Mouse (Mus musculus) heart, embryonic 13.5 days (tissue): ENCODE data around the gene Plekhb2. TPM values are rescaled to one million over a fixed set of nuclear protein-coding genes. Genes with fewer than 3 reads are reported as not detected.
A peak's percentile ranks its signal among the peaks of the same experiment; 100 is the strongest.

Source experiments
- ATAC-seq: fragments of 200-750 bp; cut with Nextera tagmentation; 2 replicates; pipeline ENCODE4 v1.8.0; 2017; ENCODE audit warnings: moderate TSS enrichment; ENCODE audit not compliant: insufficient number of reproducible peaks, low FRiP score, low TSS enrichment; ENCODE audit errors: extremely low read depth
- H3K27ac ChIP-seq: fragments of 300-500 bp; sonication (generic); replicated peaks from 2 replicates; pipeline ENCODE4 v1.5.1; 2015; ENCODE audit warnings: moderate library complexity, mild to moderate bottlenecking, inconsistent platforms
- H3K27me3 ChIP-seq: fragments of 300-500 bp; sonication (generic); replicated peaks from 2 replicates; pipeline ENCODE4 v1.6.1; 2015; ENCODE audit warnings: mild to moderate bottlenecking, inconsistent platforms
- H3K36me3 ChIP-seq: fragments of 300-500 bp; sonication (generic); 2 replicates; pipeline ENCODE4 v1.6.1; 2015; ENCODE audit warnings: mild to moderate bottlenecking, inconsistent platforms
- H3K4me1 ChIP-seq: fragments of 300-500 bp; sonication (generic); 2 replicates; pipeline ENCODE4 v1.6.1; 2015; ENCODE audit warnings: inconsistent platforms
- H3K4me2 ChIP-seq: fragments of 300-500 bp; sonication (generic); 2 replicates; pipeline ENCODE4 v1.6.1; 2015; ENCODE audit warnings: inconsistent platforms, mild to moderate bottlenecking, moderate library complexity
- H3K4me3 ChIP-seq: fragments of 300-500 bp; sonication (generic); 2 replicates; pipeline ENCODE4 v1.5.1; 2015; ENCODE audit warnings: moderate library complexity, mild to moderate bottlenecking, inconsistent platforms
- H3K9ac ChIP-seq: fragments of 300-500 bp; sonication (generic); 2 replicates; pipeline ENCODE4 v1.6.1; 2015; ENCODE audit warnings: inconsistent platforms, mild to moderate bottlenecking, moderate library complexity
- H3K9me3 ChIP-seq: fragments of 300-500 bp; sonication (generic); 2 replicates; pipeline ENCODE4 v1.6.1; 2016; ENCODE audit warnings: inconsistent platforms
- WGBS: fragments of 180-500 bp; shearing (Covaris S2); methylation state at CpG from one replicate; pipeline ENCODE4 v1.1.7; 2015; ENCODE audit warnings: mixed read lengths; 5-methylcytosine and 5-hydroxymethylcytosine counted together
- polyA plus RNA-seq: library from polyadenylated mRNA; unstranded; fragments of >200 nt; fragmentation: Nextera tagmentation; extraction: Ambion mirVana; gene quantifications from 2 replicates; pipeline ENCODE4 v1.2.1, GENCODE M21; 2015

Plekhb2 gene
- polyA plus RNA-seq, 1 experiment from 2014 or later = 56.3 TPM

DNA sequence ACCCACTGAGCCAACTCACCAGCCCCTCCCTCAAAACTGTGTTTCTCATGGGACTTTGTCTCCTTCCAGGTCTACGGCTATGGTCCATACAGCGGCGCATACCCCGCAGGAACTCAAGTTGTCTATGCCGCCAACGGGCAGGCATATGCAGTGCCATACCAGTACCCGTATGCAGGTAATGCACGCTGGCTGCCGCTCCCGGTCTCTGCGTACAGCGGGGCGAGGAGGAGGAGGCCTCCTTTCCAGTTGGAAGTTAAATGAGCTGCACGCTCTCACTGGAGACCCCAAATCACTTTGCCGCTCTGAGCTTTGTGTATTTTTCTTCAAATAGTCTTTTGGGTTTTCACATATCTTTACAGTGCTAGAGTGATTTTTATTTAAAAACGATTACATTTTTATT, 19.5 kb downstream of the Plekhb2 start:
- Histone ChIP-seq H3K4me3 (no peak overlapping the region), H3K27me3 (no peaks in the 10 kb centered on the region)
- no peak for ATAC-seq

DNA sequence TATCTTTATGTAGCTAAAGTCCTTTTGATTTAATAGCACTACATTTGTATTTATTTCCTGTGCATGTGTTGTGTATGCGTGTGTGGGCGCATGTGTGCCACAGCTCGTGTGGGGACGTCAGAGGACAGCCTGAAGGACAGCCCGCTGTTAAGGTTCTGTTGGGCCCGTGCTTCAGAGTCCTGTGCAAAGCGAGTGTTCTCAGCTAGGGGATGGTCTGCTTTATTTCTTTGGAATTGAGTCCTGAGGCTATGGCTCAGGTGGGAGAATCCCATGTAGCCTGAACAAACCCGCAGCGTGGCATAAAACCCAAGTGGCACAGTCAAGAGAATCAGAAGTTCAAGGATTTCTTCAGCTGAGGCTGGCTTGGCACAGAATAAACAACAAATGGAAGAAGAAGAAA, 21.4 kb downstream of the Plekhb2 start:
- H3K4me3 ChIP-seq = no peak overlapping the region
- H3K36me3 ChIP-seq = peaks cover 84% of the 10 kb centered on the region
- no peaks in the 10 kb centered on the region for H3K4me1 ChIP-seq
- no peaks in the 10 kb centered on the region for H3K27me3 ChIP-seq
- H3K9me3 ChIP-seq = no peaks in the 10 kb centered on the region
- 90% methylated on average over 9 of the region's 9 CpGs for WGBS
- H3K4me2 ChIP-seq = no peak overlapping the region
- no peak for ATAC-seq
- H3K9ac ChIP-seq = no peak overlapping the region
- no peak overlapping the region for H3K27ac ChIP-seq

More for the DNA sequence above, 19.5 kb downstream of the Plekhb2 start:
- Histone ChIP-seq H3K4me2 (no peak overlapping the region), H3K9ac (no peak overlapping the region), H3K27ac (no peak overlapping the region), H3K4me1 (peaks cover 6% of the 10 kb centered on the region), H3K9me3 (no peaks in the 10 kb centered on the region), H3K36me3 (peaks cover 77% of the 10 kb centered on the region)
- WGBS = 91% methylated on average over 16 of the region's 16 CpGs

DNA sequence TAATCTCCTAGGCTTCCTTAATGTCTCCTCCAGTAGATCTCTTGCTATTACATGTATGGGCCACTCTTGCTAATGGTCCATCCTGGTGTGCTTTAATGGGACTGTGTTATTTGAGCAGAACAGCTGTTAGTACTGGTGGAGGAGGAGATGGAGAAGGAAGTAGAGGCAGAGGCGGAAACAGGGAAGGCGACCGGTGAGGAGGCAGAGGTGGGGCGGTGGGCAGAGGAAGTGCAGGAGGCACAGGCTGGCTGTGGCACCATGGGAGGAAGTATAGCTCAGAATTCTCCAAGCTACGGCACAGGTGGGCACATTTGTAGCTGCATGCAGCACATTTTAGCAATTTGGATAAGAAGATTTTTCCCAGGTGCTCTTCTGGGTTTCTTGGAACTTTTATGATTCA, 23.8 kb downstream of the Plekhb2 start:
- no peaks in the 10 kb centered on the region for H3K27me3 ChIP-seq
- ATAC-seq = no peak
- H3K36me3 ChIP-seq = peaks cover 86% of the 10 kb centered on the region
- no peak overlapping the region for H3K9ac ChIP-seq
- no peaks in the 10 kb centered on the region for H3K9me3 ChIP-seq
- H3K27ac ChIP-seq = no peak overlapping the region
- H3K4me1 ChIP-seq = no peaks in the 10 kb centered on the region
- H3K4me3 ChIP-seq = no peak overlapping the region
- H3K4me2 ChIP-seq = no peak overlapping the region
- 79% methylated on average over 5 of the region's 5 CpGs for WGBS

DNA sequence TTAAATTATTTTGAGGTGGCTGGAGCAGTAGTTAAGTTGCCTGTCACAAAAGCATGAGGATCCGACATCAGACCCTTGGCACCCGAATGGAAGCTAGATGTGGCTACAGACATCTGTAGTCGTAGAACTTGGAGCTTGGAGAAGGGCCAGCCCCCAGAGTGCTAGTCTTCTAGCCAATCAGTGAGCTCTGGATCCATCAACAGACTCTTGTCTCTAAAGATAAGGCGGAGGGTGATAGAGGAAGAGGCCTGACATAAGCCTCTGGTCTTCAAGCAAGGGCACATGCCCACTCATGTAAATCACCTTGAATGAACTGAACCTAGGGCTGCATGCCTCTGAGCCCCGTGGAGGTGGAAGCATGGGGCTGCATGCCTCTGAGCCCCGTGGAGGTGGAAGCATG, 29.8 kb downstream of the Plekhb2 start:
- ATAC-seq = no peak
- 22% methylated on average over 6 of the region's 6 CpGs for WGBS
- H3K9ac ChIP-seq = no peak overlapping the region
- no peak overlapping the region for H3K4me2 ChIP-seq
- peaks cover 39% of the 10 kb centered on the region for H3K36me3 ChIP-seq
- 0 out of 2 replicates have a peak, but pooled peaks cover 8% of the 10 kb centered on the region for H3K9me3 ChIP-seq
- no peak overlapping the region for H3K27ac ChIP-seq
- no peak overlapping the region for H3K4me3 ChIP-seq
- no peaks in the 10 kb centered on the region for H3K27me3 ChIP-seq
- H3K4me1 ChIP-seq = peaks cover 20% of the 10 kb centered on the region

DNA sequence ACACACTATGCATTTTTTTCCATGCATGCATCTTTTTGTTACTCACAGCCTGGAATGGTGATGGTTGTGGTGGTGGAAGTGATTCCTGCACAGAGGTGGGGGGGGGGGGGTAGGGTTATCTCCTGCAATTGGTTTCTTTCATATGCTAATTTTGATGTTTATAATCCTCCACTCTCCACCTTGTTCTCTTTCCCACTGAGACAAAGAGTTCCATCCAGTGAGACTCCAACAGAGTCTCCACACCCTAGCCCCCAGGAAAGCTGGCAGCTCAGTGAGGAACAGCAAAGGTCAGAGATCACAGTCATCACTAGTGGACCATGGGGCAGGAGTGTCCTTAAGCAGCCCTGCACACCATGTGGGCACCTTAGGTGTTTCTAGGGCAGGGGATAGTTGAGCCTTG, 34.0 kb downstream of the Plekhb2 start:
- no peaks in the 10 kb centered on the region for H3K27me3 ChIP-seq
- no peak for ATAC-seq
- H3K9ac ChIP-seq = no peak overlapping the region
- 0 out of 2 replicates have a peak, but pooled peaks cover 8% of the 10 kb centered on the region for H3K9me3 ChIP-seq
- H3K4me2 ChIP-seq = no peak overlapping the region
- no peak overlapping the region for H3K4me3 ChIP-seq
- peaks cover 6% of the 10 kb centered on the region; the same call in 1 of the 2 replicates for H3K36me3 ChIP-seq
- H3K27ac ChIP-seq = no peak overlapping the region
- peaks cover 19% of the 10 kb centered on the region for H3K4me1 ChIP-seq

DNA sequence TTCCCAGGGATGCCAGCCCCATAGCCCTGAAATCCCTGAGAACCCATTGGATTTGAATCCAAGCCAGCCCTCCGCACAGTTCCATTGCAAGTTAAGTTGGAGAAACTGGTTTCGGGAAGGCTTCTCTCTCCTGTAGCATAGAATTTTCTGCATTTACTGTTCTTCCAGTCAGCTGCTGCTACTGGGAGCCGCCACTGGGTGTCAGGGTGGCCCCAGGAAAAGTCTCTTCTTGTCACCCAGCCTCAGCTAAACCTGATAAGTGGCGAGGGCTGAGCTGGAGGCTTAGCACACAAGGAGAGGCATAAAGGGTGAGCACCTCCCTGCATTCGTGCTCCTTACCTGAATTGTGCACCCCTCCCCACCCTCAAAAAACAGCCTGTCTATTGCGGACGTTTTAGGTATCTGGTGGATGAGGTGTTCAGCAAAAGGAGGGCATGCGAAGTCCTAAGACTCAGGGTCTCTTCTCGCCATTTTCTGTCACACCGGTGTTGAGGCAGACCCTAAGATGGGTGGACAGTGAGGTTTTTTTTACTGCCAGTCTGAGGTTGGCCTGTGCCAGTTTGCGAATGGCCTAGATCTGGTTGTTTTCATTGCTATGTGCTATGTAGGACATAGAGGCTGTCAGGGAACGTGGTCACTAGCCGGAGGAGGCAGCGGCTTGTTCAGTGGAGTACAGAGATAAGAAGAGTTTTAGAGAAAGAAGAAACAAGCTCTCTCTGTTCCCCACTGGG, 41.9 kb downstream of the Plekhb2 start:
- H3K27ac ChIP-seq = no peak overlapping the region
- H3K4me3 ChIP-seq = no peak overlapping the region
- H3K27me3 ChIP-seq = peaks cover 30% of the 10 kb centered on the region
- WGBS = 36% methylated on average over 14 of the region's 14 CpGs
- ATAC-seq = no peak
- no peaks in the 10 kb centered on the region for H3K9me3 ChIP-seq
- peaks cover 9% of the 10 kb centered on the region; the same call in 1 of the 2 replicates for H3K4me1 ChIP-seq
- 0 out of 2 replicates have a peak overlapping the region, but pooled peaks have one; percentile 19 for H3K9ac ChIP-seq
- H3K4me2 ChIP-seq = peak overlapping the region; percentile 2; the same call in 1 of the 2 replicates
- no peaks in the 10 kb centered on the region for H3K36me3 ChIP-seq

DNA sequence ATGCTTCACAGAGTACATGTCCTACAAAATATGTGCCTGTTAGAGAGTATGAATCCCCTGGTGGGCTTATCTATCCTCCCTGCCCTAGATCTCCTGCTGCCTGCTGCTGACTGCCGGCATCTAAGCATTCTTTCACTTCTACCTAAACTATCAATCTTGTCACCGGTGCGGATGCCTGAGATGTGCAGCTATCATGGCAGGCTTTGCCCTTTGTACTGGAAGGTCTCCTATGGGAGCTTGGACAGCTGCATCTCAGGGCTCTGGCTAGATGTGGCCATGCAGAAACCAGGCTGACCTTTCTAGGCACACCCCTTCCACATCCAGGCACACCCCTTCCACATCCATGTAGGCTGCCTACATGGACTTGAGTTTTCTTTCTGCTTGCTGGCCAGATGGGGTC, 42.7 kb downstream of the Plekhb2 start:
- no peak overlapping the region for H3K27ac ChIP-seq
- H3K9me3 ChIP-seq = no peaks in the 10 kb centered on the region
- no peak overlapping the region for H3K9ac ChIP-seq
- H3K4me2 ChIP-seq = no peak overlapping the region
- WGBS = 39% methylated on average over 3 of the region's 3 CpGs
- no peak overlapping the region for H3K4me3 ChIP-seq
- no peak for ATAC-seq
- H3K27me3 ChIP-seq = peaks cover 30% of the 10 kb centered on the region
- peaks cover 9% of the 10 kb centered on the region; the same call in 1 of the 2 replicates for H3K4me1 ChIP-seq
- H3K36me3 ChIP-seq = no peaks in the 10 kb centered on the region

DNA sequence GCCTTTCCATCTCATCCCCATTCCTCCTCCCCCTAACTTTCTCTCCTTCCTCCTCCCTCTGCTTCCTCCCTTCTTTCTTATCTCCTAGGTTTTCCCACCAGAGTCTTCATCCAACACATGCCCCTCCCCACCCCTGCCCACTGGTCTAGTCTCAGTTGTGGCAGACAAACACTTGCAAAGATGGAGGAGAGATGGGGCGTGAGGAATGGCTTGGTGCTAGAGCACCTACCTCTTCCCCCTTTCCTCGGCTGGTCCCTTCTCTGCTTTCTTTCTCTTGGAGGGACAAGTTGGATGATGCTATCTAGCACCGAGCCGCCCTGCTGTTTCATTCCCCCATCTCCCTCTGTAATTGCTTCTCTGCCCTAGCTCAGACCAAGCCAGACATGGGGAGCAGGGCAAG, 43.6 kb downstream of the Plekhb2 start:
- no peak overlapping the region for H3K4me2 ChIP-seq
- 79% methylated on average over 4 of the region's 4 CpGs for WGBS
- no peaks in the 10 kb centered on the region for H3K36me3 ChIP-seq
- no peak overlapping the region for H3K9ac ChIP-seq
- H3K27me3 ChIP-seq = peaks cover 30% of the 10 kb centered on the region
- H3K4me3 ChIP-seq = no peak overlapping the region
- no peak for ATAC-seq
- H3K27ac ChIP-seq = no peak overlapping the region
- H3K4me1 ChIP-seq = peaks cover 9% of the 10 kb centered on the region; the same call in 1 of the 2 replicates
- H3K9me3 ChIP-seq = no peaks in the 10 kb centered on the region

DNA sequence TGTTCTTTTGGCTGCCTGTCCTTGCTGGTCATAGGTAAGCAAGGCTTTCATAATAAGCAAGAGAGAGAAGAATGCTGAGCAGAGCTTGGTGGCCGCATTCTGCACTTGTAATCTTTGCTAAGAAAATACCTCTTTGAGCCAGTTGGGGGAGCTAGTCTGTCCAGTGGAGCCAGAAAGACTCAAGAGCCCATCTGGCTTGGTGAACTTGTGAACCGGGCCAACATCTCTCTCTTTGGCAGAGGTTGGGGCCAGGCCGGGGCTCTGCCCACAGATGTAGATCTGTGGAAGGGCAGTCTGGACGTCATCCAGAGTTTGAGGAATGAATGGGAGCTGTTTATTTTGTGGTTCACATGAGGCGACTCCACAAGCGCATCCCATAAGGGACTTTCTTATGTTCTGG, 44.1 kb downstream of the Plekhb2 start:
- no peak overlapping the region for H3K4me2 ChIP-seq
- H3K27ac ChIP-seq = no peak overlapping the region
- peaks cover 9% of the 10 kb centered on the region; the same call in 1 of the 2 replicates for H3K4me1 ChIP-seq
- no peak overlapping the region for H3K4me3 ChIP-seq
- H3K36me3 ChIP-seq = no peaks in the 10 kb centered on the region
- 63% methylated on average over 6 of the region's 6 CpGs for WGBS
- ATAC-seq = no peak
- H3K9me3 ChIP-seq = no peaks in the 10 kb centered on the region
- H3K27me3 ChIP-seq = peaks cover 30% of the 10 kb centered on the region
- H3K9ac ChIP-seq = no peak overlapping the region

DNA sequence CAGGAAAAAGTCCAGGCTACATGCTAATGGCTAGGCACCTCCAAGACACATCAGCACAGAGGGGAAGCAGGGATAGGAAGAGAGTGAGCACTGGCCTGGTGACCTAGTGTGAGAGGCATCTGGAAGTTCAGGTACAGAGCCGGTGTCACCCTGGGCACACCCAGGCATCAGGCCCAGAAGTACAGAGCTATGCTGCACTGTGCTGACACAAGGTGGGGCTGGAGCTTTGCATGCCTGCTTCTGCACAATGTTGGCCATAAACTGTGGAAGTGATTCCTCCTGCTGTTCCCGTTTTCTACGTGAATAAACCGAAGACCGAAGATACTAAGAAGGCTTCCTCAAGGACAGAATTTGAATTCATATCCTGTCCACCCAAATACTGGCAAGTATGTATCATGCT, 46.3 kb downstream of the Plekhb2 start:
- Histone ChIP-seq H3K36me3 (no peaks in the 10 kb centered on the region), H3K9ac (no peak overlapping the region), H3K4me3 (no peak overlapping the region), H3K9me3 (no peaks in the 10 kb centered on the region), H3K27ac (no peak overlapping the region), H3K27me3 (peaks cover 30% of the 10 kb centered on the region), H3K4me2 (no peak overlapping the region), H3K4me1 (peaks cover 9% of the 10 kb centered on the region; the same call in 1 of the 2 replicates)
- WGBS = 82% methylated on average over 5 of the region's 5 CpGs
- no peak for ATAC-seq

DNA sequence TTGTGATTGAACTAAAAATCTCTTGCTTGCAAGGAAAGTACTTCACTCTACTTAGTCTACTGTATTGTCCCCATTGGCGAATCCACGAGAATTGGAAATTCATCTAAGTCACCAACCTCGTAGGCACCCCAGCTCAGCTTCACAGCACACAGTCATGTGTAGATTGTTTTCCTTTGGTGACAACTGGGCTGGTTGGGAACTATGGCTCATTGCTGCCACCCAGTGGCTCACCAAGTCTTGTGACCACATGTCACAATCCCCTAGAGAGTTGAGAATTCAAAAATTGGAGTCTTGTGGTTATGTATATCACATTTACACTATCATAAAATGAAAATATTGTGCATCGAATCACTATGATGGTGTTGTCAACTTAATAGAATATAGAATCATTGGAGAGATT, 47.1 kb downstream of the Plekhb2 start:
- ATAC-seq = no peak
- no peak overlapping the region for H3K4me3 ChIP-seq
- 46% methylated on average over 4 of the region's 4 CpGs for WGBS

DNA sequence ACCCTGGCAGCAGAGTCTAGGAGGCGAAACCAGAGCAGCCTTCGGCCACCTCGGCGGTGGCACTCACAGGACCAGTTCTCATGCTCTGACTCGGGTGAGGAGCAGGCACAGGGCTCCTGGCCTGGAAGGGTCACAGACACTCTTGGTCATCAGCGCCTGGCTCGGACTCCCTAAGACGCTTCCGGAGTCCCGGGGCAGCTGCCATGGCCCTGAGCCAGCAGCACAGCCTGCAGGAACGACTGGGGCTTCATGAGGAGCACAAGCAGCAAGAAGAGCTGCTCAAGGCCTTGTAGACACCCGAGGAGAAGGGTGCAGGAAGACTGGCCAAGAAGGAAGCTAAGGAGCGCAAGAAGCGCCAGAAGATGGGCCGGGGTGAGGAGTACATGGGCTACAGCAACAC, 78.9 kb downstream of the Plekhb2 start:
- Histone ChIP-seq H3K27me3 (no peaks in the 10 kb centered on the region), H3K36me3 (no peaks in the 10 kb centered on the region), H3K4me2 (no peak overlapping the region), H3K4me3 (no peak overlapping the region), H3K9ac (no peak overlapping the region), H3K27ac (no peak overlapping the region), H3K9me3 (peaks cover 22% of the 10 kb centered on the region; the same call in 1 of the 2 replicates), H3K4me1 (no peaks in the 10 kb centered on the region)
- 83% methylated on average over 15 of the region's 15 CpGs for WGBS
- no peak for ATAC-seq

More for the DNA sequence above, 47.1 kb downstream of the Plekhb2 start:
- Histone ChIP-seq H3K4me2 (no peak overlapping the region), H3K9ac (no peak overlapping the region), H3K4me1 (peaks cover 7% of the 10 kb centered on the region; the same call in 1 of the 2 replicates), H3K27me3 (peaks cover 30% of the 10 kb centered on the region), H3K27ac (no peak overlapping the region), H3K36me3 (no peaks in the 10 kb centered on the region), H3K9me3 (no peaks in the 10 kb centered on the region)
